Mouse (Mus musculus): ENCODE data around the gene Ccdc148. TPM values are rescaled to one million over a fixed set of nuclear protein-coding genes. Genes with fewer than 3 reads are reported as not detected.

Gene Ccdc148
- total RNA-seq (2021), result 1 to 10 TPM; 2.8 to 3.3 TPM

DNA sequence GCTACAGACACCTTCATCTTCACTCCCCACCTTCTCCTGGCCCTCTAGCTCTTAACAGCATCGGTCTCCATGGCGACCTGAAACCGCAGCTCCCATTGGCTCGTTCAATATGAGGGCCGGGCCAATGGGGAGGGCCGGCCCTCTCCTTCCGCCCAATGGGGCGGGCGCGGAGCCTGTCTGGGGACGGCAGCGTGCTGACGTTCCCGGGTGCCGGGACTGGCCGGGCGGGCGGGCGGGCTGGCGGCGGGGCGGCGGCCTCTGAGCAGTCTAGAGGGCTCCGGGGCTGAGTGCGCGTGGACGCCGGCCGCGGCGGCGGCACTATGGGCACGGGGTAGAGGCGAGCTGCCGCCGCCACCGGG lies at the start of gene Ccdc148, which contains the start of gene Pkp4:
Ccdc148 (minus strand) TSS at position 79 of the 359 bp plus-strand sequence.
Pkp4 (plus strand) TSS at position 246 of the 359 bp plus-strand sequence.
- peak; percentile 94 for DNase-seq

DNA sequence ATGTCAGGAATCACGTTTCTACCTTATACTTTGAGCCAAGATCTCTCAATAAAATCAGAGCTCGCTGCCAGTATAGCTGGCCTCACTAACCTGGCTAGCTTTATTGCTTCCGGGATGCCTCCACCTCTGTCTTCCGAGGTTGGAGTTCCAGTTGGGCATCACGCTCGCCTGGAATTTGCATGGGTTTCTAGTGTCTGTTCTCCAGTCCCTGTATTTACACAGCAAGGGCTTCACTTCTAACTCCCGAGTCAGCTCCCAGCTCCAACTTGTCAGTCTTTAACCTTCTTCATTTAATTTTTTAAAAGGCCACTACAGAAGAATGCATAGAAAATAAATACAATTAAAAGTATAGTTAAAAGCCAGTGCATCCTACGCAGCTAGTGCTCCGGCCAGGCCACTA lies 47.8 kb upstream of the Ccdc148 start:
- no peak for DNase-seq

GRCm38 (mm10) chr2:59207725-59208124 lies 47.2 kb upstream of the Ccdc148 start:
- DNase-seq, result no peak

GRCm38 (mm10) chr2:59207240-59207639 lies 46.8 kb upstream of the Ccdc148 start:
- DNase-seq, result peak; percentile 58

DNA sequence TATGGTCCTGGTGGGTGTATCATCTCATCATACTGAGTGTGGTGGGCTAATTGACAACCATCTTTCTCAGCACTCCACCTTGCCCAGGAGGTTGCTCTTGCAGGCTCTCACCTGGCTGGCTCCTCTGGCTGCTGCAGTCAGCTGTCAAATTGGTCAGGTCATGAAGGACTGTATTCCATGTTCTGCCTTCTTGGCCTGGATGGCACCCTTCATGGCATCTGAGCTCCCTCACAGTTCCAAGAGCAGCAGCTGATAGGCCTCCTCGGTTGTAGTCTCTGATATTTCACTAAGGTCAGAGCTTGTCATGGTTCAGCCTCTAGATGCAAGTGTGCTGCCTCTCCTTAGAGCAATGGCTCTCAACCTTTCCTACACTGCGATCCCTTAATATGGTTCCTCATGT lies 45.7 kb upstream of the Ccdc148 start:
- DNase-seq, result no peak

DNA sequence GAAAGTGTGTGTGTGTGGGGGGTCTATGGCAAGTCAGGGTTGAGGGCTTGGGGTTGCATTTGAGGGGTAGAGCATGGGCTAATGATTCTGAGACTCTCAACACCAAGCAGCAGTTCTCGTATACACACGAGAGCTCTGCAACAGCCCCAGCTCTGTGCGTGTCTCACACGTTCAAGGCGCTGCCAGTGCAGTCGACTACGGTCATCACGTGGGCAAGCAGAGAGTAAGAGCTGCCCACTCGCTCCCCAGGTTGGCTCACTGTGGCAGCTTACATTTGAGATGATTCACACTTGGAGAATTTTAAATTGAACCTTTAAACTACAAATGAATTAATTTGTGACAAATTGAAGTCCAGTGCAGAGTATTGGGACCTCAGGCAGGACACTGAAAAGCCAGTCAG lies 44.6 kb upstream of the Ccdc148 start:
- DNase-seq, result no peak

- no peak for DNase-seq
Observed at GRCm38 (mm10) chr2:59203627-59204425, 43.3 kb upstream of the Ccdc148 start.

DNA sequence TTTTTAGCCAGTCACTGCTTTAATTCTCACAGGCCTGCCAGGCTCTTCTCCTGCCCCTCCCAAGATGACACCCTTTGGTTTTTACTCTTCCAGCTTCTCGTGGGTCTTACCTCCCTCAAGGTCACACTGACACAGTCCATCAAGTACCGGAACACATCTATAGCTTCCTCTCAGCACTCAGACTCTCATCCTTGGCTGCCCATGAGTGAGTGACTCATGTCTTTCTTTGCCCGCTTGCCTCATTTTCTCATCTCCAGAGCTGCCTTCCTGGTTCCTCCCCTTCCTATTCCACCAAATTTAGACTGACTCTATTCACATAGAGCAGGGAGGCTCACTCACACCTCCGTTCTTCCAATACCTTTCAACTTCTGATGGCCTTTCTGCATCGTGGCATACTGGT lies 42.4 kb upstream of the Ccdc148 start:
- no peak for DNase-seq

- DNase-seq, result no peak
Observed at GRCm38 (mm10) chr2:59200511-59200910, 40.0 kb upstream of the Ccdc148 start.

DNA sequence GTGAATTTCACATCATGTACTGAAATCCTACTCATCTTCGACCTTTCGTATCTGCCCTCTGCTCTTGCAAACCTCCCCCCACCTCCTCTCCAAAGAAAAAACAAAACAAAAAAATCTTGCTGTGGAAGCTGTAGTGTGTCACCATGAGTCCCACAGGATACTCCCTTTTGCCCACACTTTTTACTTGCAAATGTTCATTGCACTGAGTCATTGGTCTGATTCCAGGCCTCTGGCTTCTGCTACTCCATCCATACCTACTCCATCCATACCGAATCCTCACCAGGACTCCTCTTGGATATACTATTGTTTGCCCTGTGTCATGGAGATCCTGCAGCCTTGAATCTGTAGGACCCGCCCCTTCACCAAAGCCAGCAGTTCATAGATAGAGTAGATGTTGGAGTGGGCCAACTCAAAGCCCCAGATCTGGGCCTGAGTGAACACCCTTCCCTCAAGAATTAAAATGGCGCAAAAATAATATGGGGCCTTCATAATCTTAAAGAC lies 39.0 kb upstream of the Ccdc148 start:
- no peak for DNase-seq

- DNase-seq, result no peak
Observed at GRCm38 (mm10) chr2:59197156-59197555, 36.7 kb upstream of the Ccdc148 start.

- DNase-seq, result no peak
Observed at GRCm38 (mm10) chr2:59193117-59193516, 32.6 kb upstream of the Ccdc148 start.

GRCm38 (mm10) chr2:59191466-59191865 lies 31.0 kb upstream of the Ccdc148 start:
- DNase-seq, result no peak

DNA sequence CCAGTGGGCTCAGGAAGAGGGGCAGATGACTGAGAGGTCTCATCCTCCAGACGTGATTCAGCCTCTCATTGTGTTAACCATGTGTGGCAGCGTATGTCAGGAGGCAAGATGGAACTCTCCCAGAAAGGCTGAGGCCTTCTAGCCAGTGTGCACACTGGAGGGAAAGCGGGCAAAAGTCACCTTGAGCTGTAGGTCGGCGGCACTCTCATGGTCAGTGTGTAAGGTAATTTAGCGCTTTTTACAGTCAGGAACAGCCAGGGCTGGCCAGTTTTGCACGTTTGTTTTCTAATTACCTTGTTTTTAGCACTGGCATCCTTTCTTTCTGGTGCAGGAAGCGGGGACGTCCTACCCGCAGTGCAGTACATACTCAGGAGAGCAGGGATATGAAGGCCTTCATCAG lies 29.7 kb upstream of the Ccdc148 start:
- no peak for DNase-seq

DNA sequence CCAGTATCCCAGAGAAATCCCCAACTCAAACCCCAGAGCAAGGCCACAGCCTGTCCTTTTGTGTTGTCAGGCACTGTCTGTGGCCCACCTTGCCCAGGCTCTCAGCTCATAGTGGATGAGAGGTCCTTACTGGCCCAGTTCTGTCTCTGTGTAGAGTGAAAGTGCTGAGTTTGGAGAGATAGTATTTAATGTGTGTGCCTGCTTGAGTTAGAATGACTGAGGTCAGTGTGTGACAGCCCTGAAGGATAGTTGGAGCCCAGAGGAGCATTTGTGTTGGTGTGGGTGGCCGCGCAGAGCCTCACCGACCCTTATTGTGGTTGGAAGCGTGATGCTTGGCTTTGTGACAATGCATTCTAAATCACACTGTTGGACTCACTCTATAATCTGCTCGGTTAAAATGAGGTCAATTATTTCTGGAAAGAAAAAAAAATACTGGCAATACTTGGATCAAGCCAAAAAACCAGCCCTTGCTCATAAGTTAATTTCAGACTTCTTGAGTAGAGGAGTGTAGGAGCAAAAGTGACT lies 29.2 kb upstream of the Ccdc148 start:
- DNase-seq, result peak; percentile 45

GRCm38 (mm10) chr2:59188306-59188705 lies 27.8 kb upstream of the Ccdc148 start:
- DNase-seq, result no peak

- DNase-seq, result no peak
Observed at GRCm38 (mm10) chr2:59186966-59187365, 26.5 kb upstream of the Ccdc148 start.

- no peak for DNase-seq
Observed at GRCm38 (mm10) chr2:59186122-59186521, 25.6 kb upstream of the Ccdc148 start.

DNA sequence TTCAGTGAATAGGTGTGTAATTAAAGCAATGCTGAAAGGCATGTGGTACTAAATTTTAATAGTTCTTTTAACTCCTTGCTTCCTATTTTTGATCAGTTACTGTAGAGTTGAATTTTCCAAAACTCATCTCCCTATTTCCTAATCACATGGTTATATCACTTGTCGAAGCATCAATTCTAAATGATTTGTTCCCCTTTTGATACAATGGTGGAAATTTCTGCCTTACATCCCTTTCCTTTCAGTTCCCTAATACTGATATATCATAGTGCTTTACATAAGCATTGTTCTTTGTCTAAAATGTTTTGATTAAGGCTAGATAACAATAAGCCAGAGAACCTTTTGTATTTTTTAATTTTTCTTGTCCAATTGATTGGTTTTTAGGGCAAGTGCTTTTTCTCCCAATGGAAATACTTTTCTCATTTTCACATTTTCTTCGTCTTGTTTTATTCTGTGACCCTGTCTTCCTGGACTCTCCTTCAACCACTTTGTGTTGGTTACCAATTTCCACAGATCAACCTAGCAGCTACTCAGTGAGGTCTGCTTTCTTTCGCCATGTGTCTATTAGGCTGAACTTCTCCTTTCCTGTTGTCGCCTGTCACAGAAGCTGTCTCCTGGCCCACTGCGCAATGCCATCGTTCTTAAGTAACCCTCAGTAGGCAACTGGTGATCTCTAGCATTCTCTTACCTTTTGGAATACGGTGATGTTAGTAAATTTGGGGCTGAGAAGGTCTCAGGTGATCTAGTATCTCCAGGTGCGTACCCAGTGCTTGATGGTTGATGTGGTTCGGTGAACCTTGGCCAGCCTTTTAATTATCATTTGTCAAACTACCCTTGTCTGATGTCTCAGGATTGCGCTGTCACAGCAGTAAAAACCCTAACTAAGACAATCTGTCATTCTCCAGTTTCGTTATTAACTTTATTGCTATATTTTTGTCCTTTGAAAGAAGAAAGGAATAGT lies 23.9 kb upstream of the Ccdc148 start:
- DNase-seq, result no peak

- no peak for DNase-seq
Observed at GRCm38 (mm10) chr2:59183541-59183940, 23.1 kb upstream of the Ccdc148 start.

DNA sequence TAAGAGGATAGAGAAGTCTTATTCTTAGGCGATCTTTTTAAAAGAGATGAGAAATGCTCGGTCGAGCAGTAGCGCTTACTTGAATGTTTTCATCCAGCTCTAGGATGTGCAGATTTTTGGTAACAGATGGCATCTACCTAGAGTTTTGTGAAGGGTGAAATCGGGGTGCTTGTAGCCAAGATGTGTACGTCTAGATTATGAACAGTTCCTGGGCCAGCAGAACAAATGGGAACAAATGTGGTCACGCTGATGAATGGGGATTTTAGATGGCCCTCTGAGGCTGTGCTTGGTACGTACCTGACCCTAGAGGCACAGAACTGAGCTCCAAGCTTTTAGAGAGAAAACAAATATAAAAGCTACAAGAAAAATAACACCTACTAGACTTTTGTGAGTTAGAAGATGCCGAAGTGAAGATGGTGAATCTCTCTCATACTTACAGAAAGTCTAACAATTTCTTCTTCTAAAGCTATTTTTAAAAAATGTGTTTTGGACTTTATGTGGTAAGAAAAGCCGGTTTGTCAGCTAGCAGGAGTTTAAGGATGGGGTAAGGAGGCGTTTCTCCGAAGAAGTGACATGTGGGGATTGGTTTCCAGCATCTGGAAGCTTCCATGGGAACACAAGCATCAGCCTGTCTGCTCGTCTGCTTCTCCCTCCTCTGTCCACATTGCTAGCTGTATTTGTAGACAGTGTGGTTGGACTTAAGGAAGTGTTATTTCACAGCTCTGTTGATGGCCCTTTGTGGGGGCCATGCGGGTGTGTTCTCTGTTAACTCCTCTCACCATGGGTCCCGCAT lies 21.0 kb upstream of the Ccdc148 start:
- DNase-seq, result no peak

DNA sequence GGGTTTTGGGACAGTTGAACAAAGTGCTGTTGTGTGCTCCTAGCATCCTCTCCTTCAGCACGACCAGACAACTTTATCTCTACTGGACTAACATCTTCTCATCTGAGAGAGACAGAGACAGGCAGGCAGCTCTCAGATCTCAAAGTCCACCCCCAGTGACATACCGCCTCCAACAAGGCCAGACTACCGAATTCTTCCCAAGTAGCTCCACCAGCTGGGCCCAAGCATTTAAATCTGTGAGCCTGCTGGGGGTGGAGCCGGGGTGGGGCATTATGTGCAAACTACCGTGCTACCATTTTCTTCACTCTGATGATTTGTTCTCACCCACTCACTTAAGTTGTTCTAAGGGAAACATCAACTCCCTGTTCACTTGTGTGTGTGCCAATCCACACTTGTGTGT lies 19.0 kb upstream of the Ccdc148 start:
- no peak for DNase-seq
